12 mouse cellular contexts compared by ENCODE assay signal in genomic region chr4:57757997-57758396, GRCm38 (mm10). TPM values are rescaled to one million over a fixed set of nuclear protein-coding genes. Genes with fewer than 3 reads are reported as not detected.
DNase-seq lines count a peak whose midpoint lies in the region; ATAC-seq and TF ChIP-seq lines count a peak whose summit lies in the region.
"Had no signal": no experiment of that assay in that cellular context is flagged by ENCODE, and none has a peak within 500 bp of the region (broad histone marks: within the 10 kb centered on the region; RNA-seq: fewer than 3 reads in every experiment).

No protein-coding gene starts in this region.

- peak; percentile 63 for ATAC-seq in frontal cortex, adult (ENCODE audit: low TSS enrichment)

- no peak overlapping the region for H3K4me3 ChIP-seq in left cerebral cortex, adult 2 months
- H3K4me3 ChIP-seq: hindbrain, embryonic 13.5 days; limb, embryonic 12.5 days had no signal

- intact Hi-C loops in left cerebral cortex, adult 2 months (cut with DNase I): no loop called here
- intact Hi-C loops in left cerebral cortex, postnatal 36 days (cut with DNase I): no loop called here

- peak overlapping the region; percentile 7; the same call in 1 of the 2 replicates for H3K27ac ChIP-seq in left cerebral cortex, adult 2 months
- H3K27ac ChIP-seq: hindbrain, embryonic 13.5 days; limb, embryonic 12.5 days had no signal

- DNase-seq in frontal cortex, postnatal 10 days (ENCODE audit: low spot score in 2 of 2): no peak
- peak; percentile 16 to 25 for DNase-seq in left cerebral cortex, adult 2 months (ENCODE audit: extremely low spot score in 1 of 2, low spot score in 2 of 2)
- no peak for DNase-seq in left cerebral cortex, postnatal 36 days (ENCODE audit: low spot score in 2 of 2)
- peak; percentile 61 for DNase-seq in brain, adult 2 months (ENCODE audit: low read depth, low spot score)
- peak; percentile 31 for DNase-seq in skeletal muscle tissue, adult 2 months (ENCODE audit: low read depth, low spot score)
- DNase-seq in cerebellum, postnatal 25 days: no peak
- no peak for DNase-seq in spleen, adult 18-20 months
- DNase-seq: kidney, postnatal 25 days; lung, postnatal 14 days had no signal

- TF ChIP-seq CTCF in left cerebral cortex, adult 2 months (IDR thresholded peaks at IDR 0.05): no peak

RNA-seq across cellular contexts. Expression of gene Akap2, which starts 40.5 kb away (rescaled TPM):
- 10 to 100 TPM; 41.5 to 44.8 TPM for total RNA-seq in left cerebral cortex, adult 2 months (2021)
- total RNA-seq in left cerebral cortex, postnatal 36 days (2021): 10 to 100 TPM; 39.4 to 43.5 TPM

Comparison
In these comparisons a context has a peak if more than half of its experiments do, and no peak if none do; other contexts are left out.
1. DNase-seq: peak in left cerebral cortex, adult 2 months (2 of 2), brain, adult 2 months (single experiment) and skeletal muscle tissue, adult 2 months (single experiment); none in frontal cortex, postnatal 10 days (0 of 2), left cerebral cortex, postnatal 36 days (0 of 2), cerebellum, postnatal 25 days (0 of 2) and spleen, adult 18-20 months (0 of 2).